Mouse (Mus musculus) lung, embryonic 14.5 days (tissue): ENCODE measurements around the gene Dock11. TPM values are rescaled to one million over a fixed set of nuclear protein-coding genes. Genes with fewer than 3 reads are reported as not detected.

Experiments
- ATAC-seq: fragments of 200-750 bp; cut with Nextera tagmentation; 2 replicates; pipeline ENCODE4 v1.8.0; 2017; ENCODE audit warnings: mild to moderate bottlenecking, moderate TSS enrichment, moderate library complexity; ENCODE audit not compliant: insufficient read depth
- DNase-seq: peaks from one replicate; pipeline ENCODE4 v3.0.0-alpha.2; 2015
- H3K27ac ChIP-seq: fragments of 300-500 bp; sonication (generic); 2 replicates; pipeline ENCODE4 v1.5.1; 2014; ENCODE audit warnings: low read depth, mild to moderate bottlenecking, moderate library complexity
- H3K27me3 ChIP-seq: fragments of 300-500 bp; sonication (generic); 2 replicates; pipeline ENCODE4 v1.6.1; 2014; ENCODE audit warnings: low read length, control low read depth; ENCODE audit not compliant: insufficient read depth
- H3K36me3 ChIP-seq: fragments of 300-500 bp; sonication (generic); 2 replicates; pipeline ENCODE4 v1.6.1; 2014; ENCODE audit warnings: control low read depth; ENCODE audit not compliant: insufficient read depth
- H3K4me1 ChIP-seq: fragments of 300-500 bp; sonication (generic); 2 replicates; pipeline ENCODE4 v1.6.1; 2014; ENCODE audit warnings: antibody characterized with exemption, control low read depth; ENCODE audit not compliant: insufficient read depth
- H3K4me2 ChIP-seq: fragments of 300-500 bp; sonication (generic); 2 replicates; pipeline ENCODE4 v1.6.1; 2014; ENCODE audit warnings: mild to moderate bottlenecking
- H3K4me3 ChIP-seq: fragments of 300-500 bp; sonication (generic); 2 replicates; pipeline ENCODE4 v1.5.1; 2014; ENCODE audit warnings: low read depth, low read length
- H3K9ac ChIP-seq: fragments of 300-500 bp; sonication (generic); 2 replicates; pipeline ENCODE4 v1.6.1; 2014
- H3K9me3 ChIP-seq: fragments of 300-500 bp; sonication (generic); 2 replicates; pipeline ENCODE4 v1.6.1; 2016; ENCODE audit warnings: low read depth, low read length, control low read depth
- CTCF ChIP-seq: IDR thresholded peaks from 2 replicates; pipeline ENCODE4 v1.5.1; 2016; ENCODE audit warnings: antibody characterized with exemption, low read depth
- WGBS: fragments of 180-500 bp; shearing (Covaris S2); extraction: QIAGEN DNeasy Blood & Tissue Kit; methylation state at CpG from one replicate; pipeline ENCODE4 v1.1.7; 2014; 5-methylcytosine and 5-hydroxymethylcytosine counted together
- polyA plus RNA-seq: library from polyadenylated mRNA; unstranded; fragments of >200 nt; fragmentation: Nextera tagmentation; extraction: Ambion mirVana; gene quantifications from 2 replicates; pipeline ENCODE4 v1.2.1, GENCODE M21; 2014

Dock11 gene
- polyA plus RNA-seq, 1 experiment from 2014 or later, result 10.4 TPM

- no peak for TF ChIP-seq CTCF
Observed at GRCm38 (mm10) chrX:36100883-36101282, 212.3 kb downstream of the Dock11 start.

GRCm38 (mm10) chrX:36101318-36101717 lies 212.7 kb downstream of the Dock11 start:
- DNase-seq (no peak), ATAC-seq (no peak)
- no peak for TF ChIP-seq CTCF
- Histone ChIP-seq H3K36me3 (no peaks in the 10 kb centered on the region), H3K27me3 (no peaks in the 10 kb centered on the region), H3K9me3 (no peaks in the 10 kb centered on the region), H3K4me2 (no peak overlapping the region), H3K27ac (no peak overlapping the region), H3K9ac (no peak overlapping the region), H3K4me3 (no peak overlapping the region), H3K4me1 (no peaks in the 10 kb centered on the region)
- WGBS, result 68% methylated on average over 3 of the region's 3 CpGs

More at GRCm38 (mm10) chrX:36100883-36101282, 212.3 kb downstream of the Dock11 start:
- H3K4me2 ChIP-seq, result no peak overlapping the region
- ATAC-seq, result no peak
- 90% methylated on average over 1 of the region's 1 CpGs for WGBS
- no peak overlapping the region for H3K4me3 ChIP-seq
- H3K4me1 ChIP-seq, result no peaks in the 10 kb centered on the region
- H3K9ac ChIP-seq, result no peak overlapping the region
- no peak for DNase-seq
- H3K27me3 ChIP-seq, result no peaks in the 10 kb centered on the region
- no peak overlapping the region for H3K27ac ChIP-seq
- H3K9me3 ChIP-seq, result no peaks in the 10 kb centered on the region
- H3K36me3 ChIP-seq, result no peaks in the 10 kb centered on the region

GRCm38 (mm10) chrX:36108601-36109000 lies 220.0 kb downstream of the Dock11 start:
- ATAC-seq (no peak), DNase-seq (no peak)
- no peak for TF ChIP-seq CTCF
- WGBS, result 35% methylated on average over 3 of the region's 3 CpGs
- Histone ChIP-seq H3K9me3 (no peaks in the 10 kb centered on the region), H3K36me3 (no peaks in the 10 kb centered on the region), H3K4me3 (no peak overlapping the region), H3K9ac (no peak overlapping the region), H3K4me2 (no peak overlapping the region), H3K4me1 (no peaks in the 10 kb centered on the region), H3K27ac (no peak overlapping the region), H3K27me3 (no peaks in the 10 kb centered on the region)

- peak; percentile 89 for ATAC-seq
Observed at GRCm38 (mm10) chrX:36111622-36112421, 223.2 kb downstream of the Dock11 start, which contains the start of gene Il13ra1. Gene Il13ra1 (plus strand): TSS chrX:36112110.

GRCm38 (mm10) chrX:36112422-36112750 lies 223.8 kb downstream of the Dock11 start:
- ATAC-seq, result no peak
- peak overlapping the region; percentile 64 for H3K4me2 ChIP-seq
- H3K4me3 ChIP-seq, result peak overlapping the region; percentile 53
- no peak overlapping the region for H3K27ac ChIP-seq
- no peak for TF ChIP-seq CTCF
- no peaks in the 10 kb centered on the region for H3K4me1 ChIP-seq
- H3K36me3 ChIP-seq, result no peaks in the 10 kb centered on the region
- WGBS, result 20% methylated on average over 9 of the region's 9 CpGs
- no peaks in the 10 kb centered on the region for H3K27me3 ChIP-seq
- DNase-seq, result peak; percentile 19
- no peaks in the 10 kb centered on the region for H3K9me3 ChIP-seq
- peak overlapping the region; percentile 62 for H3K9ac ChIP-seq

More at GRCm38 (mm10) chrX:36111622-36112421, 223.2 kb downstream of the Dock11 start, which contains the start of gene Il13ra1:
- H3K4me2 ChIP-seq, result peak within 1 kb of the TSS; percentile 64
- peak; percentile 10; the same call in 1 of the 2 replicates for TF ChIP-seq CTCF
- H3K4me3 ChIP-seq, result peak within 1 kb of the TSS; percentile 53
- H3K9ac ChIP-seq, result peak within 1 kb of the TSS; percentile 62
- H3K4me1 ChIP-seq, result no peaks in the 10 kb centered on the region
- no peaks in the 10 kb centered on the region for H3K36me3 ChIP-seq
- DNase-seq, result peak; percentile 61
- no peak within 1 kb of the TSS for H3K27ac ChIP-seq
- WGBS, result 10% methylated on average over 50 of the region's 51 CpGs
- H3K27me3 ChIP-seq, result no peaks in the 10 kb centered on the region
- no peaks in the 10 kb centered on the region for H3K9me3 ChIP-seq

- Histone ChIP-seq H3K36me3 (no peaks in the 10 kb centered on the region), H3K9ac (no peak overlapping the region), H3K4me2 (no peak overlapping the region), H3K9me3 (no peaks in the 10 kb centered on the region), H3K4me1 (no peaks in the 10 kb centered on the region), H3K27ac (no peak overlapping the region), H3K4me3 (no peak overlapping the region), H3K27me3 (no peaks in the 10 kb centered on the region)
- no peak for TF ChIP-seq CTCF
- DNase-seq (no peak), ATAC-seq (no peak)
- 86% methylated on average over 4 of the region's 4 CpGs for WGBS
Observed at GRCm38 (mm10) chrX:36115171-36115570, 226.5 kb downstream of the Dock11 start.

Other genes starting within 250 kb of the Dock11 start
- 30.6 and 35.3 TPM in 2 replicates for gene Il13ra1, start 223.3 kb downstream of the Dock11 start, polyA plus RNA-seq